Mouse (Mus musculus) intestine, embryonic 14.5 days (tissue): Measurements from ENCODE around the gene Sipa1l3. TPM values are rescaled to one million over a fixed set of nuclear protein-coding genes. Genes with fewer than 3 reads are reported as not detected.

Source experiments
- ATAC-seq: fragments of 200-750 bp; cut with Nextera tagmentation; replicated peaks from 2 replicates; pipeline ENCODE4 v1.8.0; 2017; ENCODE audit warnings: low read depth, moderate number of reproducible peaks, moderate TSS enrichment, moderate library complexity; ENCODE audit not compliant: low FRiP score, low TSS enrichment
- DNase-seq: peaks from one replicate; pipeline ENCODE4 v3.0.0-alpha.2; 2018; ENCODE audit warnings: low spot score
- H3K27ac ChIP-seq: fragments of 300-500 bp; sonication (generic); 2 replicates; pipeline ENCODE4 v1.5.1; 2014; ENCODE audit warnings: low read depth, mild to moderate bottlenecking, control low read depth
- H3K27me3 ChIP-seq: fragments of 300-500 bp; sonication (generic); replicated peaks from 2 replicates; pipeline ENCODE4 v1.6.1; 2014; ENCODE audit warnings: low read length, control low read depth; ENCODE audit not compliant: control insufficient read depth, insufficient read depth
- H3K36me3 ChIP-seq: fragments of 300-500 bp; sonication (generic); 2 replicates; pipeline ENCODE4 v1.6.1; 2014; ENCODE audit warnings: low read length, control low read depth; ENCODE audit not compliant: control insufficient read depth, insufficient read depth
- H3K4me1 ChIP-seq: fragments of 300-500 bp; sonication (generic); replicated peaks from 2 replicates; pipeline ENCODE4 v1.6.1; 2014; ENCODE audit warnings: low read length, control low read depth, mixed read lengths; ENCODE audit not compliant: control insufficient read depth, insufficient read depth
- H3K4me2 ChIP-seq: fragments of 300-500 bp; sonication (generic); 2 replicates; pipeline ENCODE4 v1.6.1; 2014; ENCODE audit warnings: low read length
- H3K4me3 ChIP-seq: fragments of 300-500 bp; sonication (generic); 2 replicates; pipeline ENCODE4 v1.5.1; 2014; ENCODE audit warnings: low read depth, low read length, control low read depth, mixed read lengths
- H3K9ac ChIP-seq: fragments of 300-500 bp; sonication (generic); 2 replicates; pipeline ENCODE4 v1.6.1; 2014; ENCODE audit warnings: mild to moderate bottlenecking, low read length
- H3K9me3 ChIP-seq: fragments of 300-500 bp; sonication (generic); 2 replicates; pipeline ENCODE4 v1.6.1; 2016; ENCODE audit warnings: low read length, control low read depth; ENCODE audit not compliant: control insufficient read depth
- WGBS: fragments of 180-500 bp; shearing (Covaris S2); extraction: QIAGEN DNeasy Blood & Tissue Kit; methylation state at CpG from one replicate; pipeline ENCODE4 v1.1.7; 2014; 5-methylcytosine and 5-hydroxymethylcytosine counted together
- polyA plus RNA-seq: library from polyadenylated mRNA; unstranded; fragments of >200 nt; fragmentation: Nextera tagmentation; extraction: Ambion mirVana; gene quantifications from 2 replicates; pipeline ENCODE4 v1.2.1, GENCODE M21; 2014

Gene Sipa1l3
- polyA plus RNA-seq, 1 experiment from 2014 or later = 22.5 TPM

- Histone ChIP-seq H3K4me3 (no peak overlapping the region), H3K9me3 (no peaks in the 10 kb centered on the region), H3K4me2 (no peak overlapping the region), H3K36me3 (peaks cover 66% of the 10 kb centered on the region), H3K27ac (no peak overlapping the region), H3K27me3 (no peaks in the 10 kb centered on the region), H3K9ac (no peak overlapping the region), H3K4me1 (no peaks in the 10 kb centered on the region)
- DNase-seq = no peak
- WGBS = 69% methylated on average over 6 of the region's 6 CpGs
- no peak for ATAC-seq
Observed at GRCm38 (mm10) chr7:29327087-29327486, 191.4 kb downstream of the Sipa1l3 start.

GRCm38 (mm10) chr7:29319337-29320307 lies 198.8 kb downstream of the Sipa1l3 start:
- Histone ChIP-seq H3K4me2 (peak overlapping the region; percentile 49), H3K9me3 (no peaks in the 10 kb centered on the region), H3K4me3 (peak overlapping the region; percentile 28), H3K9ac (peak overlapping the region; percentile 38), H3K27ac (peak overlapping the region; percentile 92), H3K4me1 (peaks cover 48% of the 10 kb centered on the region), H3K27me3 (no peaks in the 10 kb centered on the region), H3K36me3 (peaks cover 14% of the 10 kb centered on the region)
- ATAC-seq (no peak), DNase-seq (no peak)
- 13% methylated on average over 19 of the region's 19 CpGs for WGBS

DNA sequence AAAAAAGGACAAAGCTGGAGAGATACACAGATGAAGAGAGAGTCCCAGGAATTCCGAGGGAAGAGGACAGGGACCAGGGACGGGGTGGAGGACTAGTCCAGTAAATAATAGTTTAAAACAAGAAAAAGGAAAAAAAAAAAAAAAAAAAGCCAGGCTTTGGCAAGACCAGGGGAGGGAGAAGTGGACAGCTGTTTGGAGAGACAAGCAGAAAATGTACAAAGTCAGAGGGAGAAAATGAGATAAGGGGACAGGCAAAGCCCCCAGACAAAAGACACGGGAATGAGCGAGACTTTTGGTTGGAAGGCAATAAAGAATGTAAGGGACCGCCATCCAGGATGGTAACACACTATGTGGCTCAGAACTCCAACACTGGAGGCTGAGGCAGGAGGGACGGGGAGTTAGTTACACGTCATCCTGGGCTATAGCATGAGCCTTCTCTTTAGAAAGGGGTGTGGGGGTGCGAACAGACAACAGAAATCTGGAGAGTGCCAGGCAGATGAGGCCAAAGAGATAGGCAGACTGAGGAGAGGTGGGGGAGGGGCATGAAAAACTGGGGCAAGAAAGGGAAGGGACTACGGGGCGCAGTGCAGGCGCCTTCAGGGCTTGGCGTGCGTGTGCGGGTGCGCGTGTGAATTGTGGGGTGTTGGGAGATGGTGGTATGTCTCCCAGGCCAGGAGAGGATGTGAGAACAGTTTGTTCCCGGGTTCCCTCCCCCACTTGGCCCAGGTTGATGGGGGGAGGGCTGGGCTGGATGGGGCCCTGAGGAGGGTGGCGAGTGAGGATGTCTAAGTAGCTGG lies 200.1 kb downstream of the Sipa1l3 start:
- DNase-seq (peak; percentile 76), ATAC-seq (peak; percentile 25; the same call in 1 of the 2 replicates)
- peaks cover 48% of the 10 kb centered on the region for H3K4me1 ChIP-seq
- H3K4me2 ChIP-seq = peak overlapping the region; percentile 49
- H3K9me3 ChIP-seq = no peaks in the 10 kb centered on the region
- H3K9ac ChIP-seq = peak overlapping the region; percentile 38; the same call in 1 of the 2 replicates
- WGBS = 8% methylated on average over 18 of the region's 18 CpGs
- peak overlapping the region; percentile 92 for H3K27ac ChIP-seq
- peak overlapping the region; percentile 28 for H3K4me3 ChIP-seq
- no peaks in the 10 kb centered on the region for H3K27me3 ChIP-seq
- H3K36me3 ChIP-seq = 0 out of 2 replicates have a peak, but pooled peaks cover 5% of the 10 kb centered on the region

- H3K4me3 ChIP-seq = peak overlapping the region; percentile 0; the same call in 1 of the 2 replicates
- H3K9me3 ChIP-seq = no peaks in the 10 kb centered on the region
- peak overlapping the region; percentile 92 for H3K27ac ChIP-seq
- DNase-seq = peak; percentile 80
- peaks cover 48% of the 10 kb centered on the region for H3K4me1 ChIP-seq
- peak; percentile 70 for ATAC-seq
- 0 out of 2 replicates have a peak, but pooled peaks cover under 1% of the 10 kb centered on the region for H3K36me3 ChIP-seq
- H3K27me3 ChIP-seq = no peaks in the 10 kb centered on the region
- WGBS = 0% methylated on average over 2 of the region's 2 CpGs
- peak overlapping the region; percentile 13; the same call in 1 of the 2 replicates for H3K9ac ChIP-seq
- peak overlapping the region; percentile 49 for H3K4me2 ChIP-seq
Observed at GRCm38 (mm10) chr7:29317558-29317957, 200.9 kb downstream of the Sipa1l3 start.

- ATAC-seq = peak; percentile 34
- peak overlapping the region; percentile 13; the same call in 1 of the 2 replicates for H3K9ac ChIP-seq
- H3K4me2 ChIP-seq = peak overlapping the region; percentile 49
- no peaks in the 10 kb centered on the region for H3K36me3 ChIP-seq
- no peaks in the 10 kb centered on the region for H3K9me3 ChIP-seq
- H3K27ac ChIP-seq = peak overlapping the region; percentile 92
- H3K27me3 ChIP-seq = no peaks in the 10 kb centered on the region
- peaks cover 48% of the 10 kb centered on the region for H3K4me1 ChIP-seq
- 3% methylated on average over 10 of the region's 10 CpGs for WGBS
- peak overlapping the region; percentile 0; the same call in 1 of the 2 replicates for H3K4me3 ChIP-seq
- no peak for DNase-seq
Observed at GRCm38 (mm10) chr7:29316976-29317375, 201.5 kb downstream of the Sipa1l3 start.

GRCm38 (mm10) chr7:29316137-29316734 lies 202.2 kb downstream of the Sipa1l3 start:
- DNase-seq (no peak), ATAC-seq (no peak)
- Histone ChIP-seq H3K4me2 (no peak overlapping the region; the same call in 1 of the 2 replicates), H3K27ac (peak overlapping the region; percentile 92), H3K27me3 (no peaks in the 10 kb centered on the region), H3K9ac (no peak overlapping the region), H3K9me3 (no peaks in the 10 kb centered on the region), H3K4me3 (no peak overlapping the region), H3K36me3 (no peaks in the 10 kb centered on the region), H3K4me1 (peaks cover 48% of the 10 kb centered on the region)
- 62% methylated on average over 17 of the region's 17 CpGs for WGBS

DNA sequence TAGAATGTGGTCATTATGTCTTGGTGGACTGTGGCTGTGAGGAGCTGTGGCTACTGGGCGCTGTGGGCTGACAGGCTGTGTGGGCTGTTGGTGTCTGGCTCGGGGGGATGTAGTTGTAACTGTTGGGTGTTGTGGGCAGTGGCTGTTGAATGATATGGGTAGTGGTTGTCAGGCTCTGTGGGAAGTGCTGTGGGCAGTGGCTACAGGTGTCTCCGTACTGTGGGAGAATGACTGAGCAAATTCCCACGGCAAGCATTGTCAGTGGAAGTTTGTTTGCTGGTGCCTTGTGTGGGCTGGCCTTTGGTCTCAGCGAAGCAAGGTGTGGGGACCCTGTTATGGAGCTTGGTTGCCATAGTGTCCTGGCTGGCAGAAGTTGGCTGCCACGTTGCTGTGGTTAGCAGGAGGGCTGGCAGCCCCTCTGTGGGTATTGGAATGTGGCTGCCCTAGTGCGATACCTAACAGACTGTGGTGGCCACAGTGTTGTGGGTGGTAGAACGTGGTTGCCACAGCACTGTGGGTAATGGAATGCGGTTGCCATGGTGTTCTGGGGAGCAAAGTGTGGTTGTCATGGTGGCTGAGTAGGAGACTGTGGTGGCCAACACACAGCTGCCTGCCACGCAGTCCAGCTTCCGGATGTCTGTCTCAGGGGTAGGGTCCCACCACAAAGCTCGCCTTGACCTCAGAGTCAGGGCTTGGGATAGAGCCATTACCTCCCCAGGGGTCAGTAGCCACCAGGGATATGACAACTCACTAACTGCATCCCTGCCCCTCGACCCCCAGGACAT lies 203.4 kb downstream of the Sipa1l3 start:
- H3K9ac ChIP-seq = no peak overlapping the region
- H3K9me3 ChIP-seq = no peaks in the 10 kb centered on the region
- peaks cover 42% of the 10 kb centered on the region for H3K4me1 ChIP-seq
- H3K27me3 ChIP-seq = no peaks in the 10 kb centered on the region
- no peak overlapping the region for H3K4me2 ChIP-seq
- no peak overlapping the region for H3K27ac ChIP-seq
- H3K4me3 ChIP-seq = no peak overlapping the region
- H3K36me3 ChIP-seq = no peaks in the 10 kb centered on the region
- ATAC-seq = no peak
- WGBS = 73% methylated on average over 13 of the region's 13 CpGs
- no peak for DNase-seq
